Mouse (Mus musculus) CH12.LX (cell line): ENCODE results near the gene Nav1. TPM values are rescaled to one million over a fixed set of nuclear protein-coding genes. Genes with fewer than 3 reads are reported as not detected.
A peak's percentile ranks its signal among the peaks of the same experiment; 100 is the strongest.

Source experiments
- DNase-seq: peaks from one replicate; pipeline ENCODE4 v3.0.0-alpha.2; 2013; ENCODE audit errors: extremely low read depth
- H3K27ac ChIP-seq: 2 replicates; pipeline ENCODE4 v1.5.1; 2012; ENCODE audit warnings: low read depth, mild to moderate bottlenecking, control low read depth, moderate library complexity; ENCODE audit not compliant: insufficient read depth
- H3K27me3 ChIP-seq: replicated peaks from 2 replicates; pipeline ENCODE3; 2012; ENCODE audit warnings: inconsistent platforms
- H3K36me3 ChIP-seq, 2 experiments: replicated peaks in 1 of 2; 2 replicates each; pipeline versions ENCODE3 to v1.6.1; 2012; ENCODE audit warnings: inconsistent platforms in 1 of 2, low read length in 1 of 2, mild to moderate bottlenecking in 1 of 2, mixed read lengths in 1 of 2, moderate library complexity in 1 of 2; ENCODE audit not compliant: control insufficient read depth in 1 of 2, insufficient read depth in 1 of 2
- H3K4me1 ChIP-seq, 2 experiments: 2 replicates each; pipeline ENCODE4 v1.6.1; 2012; ENCODE audit warnings: inconsistent platforms in 1 of 2, moderate library complexity in 1 of 2; ENCODE audit not compliant: insufficient read depth in 2 of 2, control insufficient read depth in 1 of 2
- H3K4me2 ChIP-seq: 2 replicates; pipeline ENCODE4 v1.6.1; 2012; ENCODE audit warnings: low read depth, mild to moderate bottlenecking, control low read depth; ENCODE audit not compliant: poor library complexity, insufficient read depth, severe bottlenecking
- H3K4me3 ChIP-seq, 3 experiments: fragments of 150-350 bp in 1 of 3; sonication (generic) in 1 of 3; replicated peaks in 1 of 3; 2 replicates each; pipeline versions ENCODE3 to v1.5.1; 2011 to 2012; ENCODE audit warnings: low read depth in 2 of 3, low read length in 2 of 3, mild to moderate bottlenecking in 2 of 3, moderate library complexity in 2 of 3, control low read depth in 1 of 3, improper control_type of control experiment in 1 of 3, inconsistent platforms in 1 of 3, mixed read lengths in 1 of 3; ENCODE audit not compliant: poor library complexity in 1 of 3
- H3K79me2 ChIP-seq: replicated peaks from 2 replicates; pipeline ENCODE4 v1.6.1; 2012; ENCODE audit warnings: mild to moderate bottlenecking, moderate library complexity; ENCODE audit not compliant: control insufficient read depth, poor library complexity, insufficient read depth, severe bottlenecking; ENCODE audit errors: extremely low read depth
- H3K9ac ChIP-seq: 2 replicates; pipeline ENCODE4 v1.6.1; 2012; ENCODE audit warnings: low read depth, mild to moderate bottlenecking, control low read depth, moderate library complexity; ENCODE audit not compliant: insufficient read depth
- H3K9me3 ChIP-seq: replicated peaks from 2 replicates; pipeline ENCODE3; 2012; ENCODE audit warnings: low read length, inconsistent platforms, mixed read lengths
- CHD1 ChIP-seq: IDR thresholded peaks from 2 replicates; pipeline ENCODE4 v1.6.1; 2012; ENCODE audit warnings: low read depth, low read length, improper control_type of control experiment, inconsistent platforms
- CHD2 ChIP-seq: IDR thresholded peaks from 2 replicates; pipeline ENCODE4 v1.6.1; 2011; ENCODE audit warnings: low read length, improper control_type of control experiment
- CTCF ChIP-seq, 2 experiments: IDR thresholded peaks in 1 of 2; conservative IDR thresholded peaks in 1 of 2; 2 replicates each; pipeline ENCODE4 v1.5.1; 2011 to 2012; ENCODE audit warnings: low read depth in 2 of 2, low read length in 2 of 2, improper control_type of control experiment in 1 of 2, inconsistent platforms in 1 of 2, mild to moderate bottlenecking in 1 of 2, moderate library complexity in 1 of 2
- E2F4 ChIP-seq: IDR thresholded peaks from 2 replicates; pipeline ENCODE4 v1.6.1; 2011; ENCODE audit warnings: low read depth, low read length, improper control_type of control experiment; ENCODE audit not compliant: insufficient replicate concordance
- ELF1 ChIP-seq: IDR thresholded peaks from 2 replicates; pipeline ENCODE4 v1.6.1; 2014; ENCODE audit warnings: low read depth, mild to moderate bottlenecking, inconsistent platforms, low read length, improper control_type of control experiment
- JUN ChIP-seq: IDR thresholded peaks from 2 replicates; pipeline ENCODE4 v1.6.1; 2011; ENCODE audit warnings: low read depth, mild to moderate bottlenecking, low read length, improper control_type of control experiment, moderate library complexity; ENCODE audit not compliant: insufficient read depth
- KAT2A ChIP-seq: IDR thresholded peaks from 2 replicates; pipeline ENCODE4 v1.6.1; 2012; ENCODE audit warnings: low read length, improper control_type of control experiment, inconsistent platforms; ENCODE audit not compliant: insufficient replicate concordance
- POLR2A ChIP-seq: IDR thresholded peaks from 2 replicates; pipeline ENCODE4 v1.6.1; 2011; ENCODE audit warnings: low read depth, mild to moderate bottlenecking, improper control_type of control experiment, low read length
- RAD21 ChIP-seq: IDR thresholded peaks from 2 replicates; pipeline ENCODE4 v1.6.1; 2011; ENCODE audit warnings: low read depth, mild to moderate bottlenecking, low read length, improper control_type of control experiment, moderate library complexity
- SIN3A ChIP-seq: IDR thresholded peaks from 2 replicates; pipeline ENCODE4 v1.6.1; 2012; ENCODE audit warnings: low read length, improper control_type of control experiment, inconsistent platforms
- SMC3 ChIP-seq: IDR thresholded peaks from 2 replicates; pipeline ENCODE4 v1.6.1; 2011; ENCODE audit warnings: low read depth, low read length, improper control_type of control experiment
- UBTF ChIP-seq: IDR thresholded peaks from 2 replicates; pipeline ENCODE4 v1.6.1; 2012; ENCODE audit warnings: low read depth, mild to moderate bottlenecking, inconsistent platforms, low read length, improper control_type of control experiment, moderate library complexity
- USF1 ChIP-seq: IDR thresholded peaks from 2 replicates; pipeline ENCODE4 v1.6.1; 2014; ENCODE audit warnings: low read depth, mild to moderate bottlenecking, inconsistent platforms, low read length, improper control_type of control experiment
- ZC3H11A ChIP-seq: IDR thresholded peaks from 2 replicates; pipeline ENCODE4 v1.6.1; 2012; ENCODE audit warnings: low read depth, mild to moderate bottlenecking, inconsistent platforms, low read length, improper control_type of control experiment
- dilution Hi-C: fragments of 300-500 bp; cut with MboI; formaldehyde crosslinking; loops from 2 replicates; pipeline ENCODE4 v1.14.3; 2020; ENCODE audit warnings: low sequenced_read_pairs; ENCODE audit not compliant: extremely low pct_unique_long_range_greater_than_20kb, extremely low pct_ligation_motif_present
- in situ Hi-C: fragments of 300-500 bp; cut with MboI; formaldehyde crosslinking; loops from 3 replicates; pipeline ENCODE4 v1.14.3; 2019; ENCODE audit warnings: low sequenced_read_pairs, low pct_ligation_motif_present, low pct_unique_long_range_greater_than_20kb, mixed read lengths
- polyA plus RNA-seq: library from polyadenylated mRNA; unstranded; fragments of >175 nt; gene quantifications from 2 replicates; pipeline ENCODE4 v1.2.1, GENCODE M21; 2012; ENCODE audit warnings: low read depth; ENCODE audit not compliant: insufficient read length
- total RNA-seq, 2 experiments: library from RNA; depleted of rRNA; stranded (reverse); fragments of 300-350 nt in 1 of 2; fragments of >200 nt in 1 of 2; gene quantifications; 2 replicates each; pipeline ENCODE4 v1.2.3; 2012 to 2014

Nav1 gene
- total and polyA plus RNA-seq, 3 experiments: 0.21 to 0.56 TPM; not detected in 1

DNA sequence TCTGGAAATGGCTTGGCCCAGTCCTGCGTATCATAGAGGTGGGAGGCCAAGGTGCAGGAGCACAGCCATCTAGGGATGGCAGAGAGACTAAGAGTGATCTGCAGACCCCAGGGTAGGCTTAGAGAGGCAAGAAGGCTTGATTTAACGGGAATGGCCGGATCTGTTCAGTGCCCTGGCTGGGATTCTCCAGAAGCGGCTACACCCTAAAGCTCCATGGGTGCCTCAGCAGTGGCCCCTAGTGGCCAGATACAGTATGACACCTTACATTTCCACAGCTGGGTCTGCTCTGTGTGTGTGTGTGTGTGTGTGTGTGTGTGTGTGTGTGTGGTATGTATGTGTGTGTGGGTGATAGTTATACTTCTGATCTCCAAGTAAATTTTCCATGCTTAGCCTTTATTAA lies 66.8 kb downstream of the Nav1 start:
- Histone ChIP-seq H3K4me1 (peaks cover 13 to 39% of the 10 kb centered on the region in 2 experiments), H3K9ac (no peak overlapping the region), H3K4me2 (no peak overlapping the region), H3K27me3 (peaks cover 4% of the 10 kb centered on the region), H3K27ac (no peak overlapping the region), H3K4me3 (no peak overlapping the region), H3K9me3 (no peaks in the 10 kb centered on the region), H3K36me3 (no peaks in the 10 kb centered on the region), H3K79me2 (no peaks in the 10 kb centered on the region)
- DNase-seq: peak; percentile 85
- dilution Hi-C loops: no loop called here
- TF ChIP-seq ZC3H11A: peak; percentile 3; the same call in 1 of the 2 replicates
- peak; percentile 75 to 86 for TF ChIP-seq CTCF (conservative IDR thresholded peaks at IDR 0.05 in 1 of 2, IDR thresholded peaks at IDR 0.05 in 1 of 2; ENCODE audit: low read depth in 2 of 2, low read length in 2 of 2)
- TF ChIP-seq SMC3: peak; percentile 77
- TF ChIP-seq ELF1: no peak
- TF ChIP-seq RAD21: peak; percentile 77
- in situ Hi-C loops: loop anchor here (5.0 kb wide), 1 partner anchor 88 kb away; no protein-coding TSS in a partner anchor

- Histone ChIP-seq H3K79me2 (no peaks in the 10 kb centered on the region), H3K27ac (no peak overlapping the region), H3K4me3 (no peak overlapping the region), H3K9ac (no peak overlapping the region)
- dilution Hi-C loops (no loop called here), in situ Hi-C loops (no loop called here)
- no peak for TF ChIP-seq CHD2
- TF ChIP-seq UBTF: no peak
- no peak for TF ChIP-seq POLR2A
- no peak for TF ChIP-seq KAT2A
- no peak for TF ChIP-seq USF1
- no peak for TF ChIP-seq E2F4
- no peak for TF ChIP-seq CTCF (conservative IDR thresholded peaks at IDR 0.05 in 1 of 2, IDR thresholded peaks at IDR 0.05 in 1 of 2; ENCODE audit: low read depth in 2 of 2, low read length in 2 of 2)
- no peak for TF ChIP-seq SIN3A
- TF ChIP-seq JUN: no peak
- TF ChIP-seq CHD1: no peak
- TF ChIP-seq, all 38 proteins: peak for 0
- H3K27me3 ChIP-seq: no peaks in the 10 kb centered on the region
- H3K4me1 ChIP-seq: peaks cover 21 to 51% of the 10 kb centered on the region in 2 experiments
- H3K36me3 ChIP-seq: no peaks in the 10 kb centered on the region
- H3K9me3 ChIP-seq: no peaks in the 10 kb centered on the region
- no peak for DNase-seq
- H3K4me2 ChIP-seq: no peak overlapping the region
These were observed 68.4 kb downstream of the Nav1 start for GRCm38 (mm10) chr1:135538441-135539265.
